Mouse (Mus musculus) ES-Bruce4 (cell line): ENCODE results near the gene Iqgap3. TPM values are rescaled to one million over a fixed set of nuclear protein-coding genes. Genes with fewer than 3 reads are reported as not detected.

ENCODE experiments used
- H3K27ac ChIP-seq: 2 replicates; pipeline ENCODE4 v1.5.1; 2012; ENCODE audit warnings: low read length, inconsistent platforms; ENCODE audit not compliant: insufficient read depth
- H3K27me3 ChIP-seq: 2 replicates; pipeline ENCODE4 v1.6.1; 2012; ENCODE audit warnings: mild to moderate bottlenecking, low read length, inconsistent platforms; ENCODE audit not compliant: control insufficient read depth, poor library complexity, insufficient read depth, severe bottlenecking
- H3K36me3 ChIP-seq: 2 replicates; pipeline ENCODE4 v1.6.1; 2012; ENCODE audit warnings: inconsistent platforms, mild to moderate bottlenecking, low read length, moderate library complexity; ENCODE audit not compliant: control insufficient read depth, poor library complexity, insufficient read depth, severe bottlenecking
- H3K4me1 ChIP-seq: one replicate; pipeline ENCODE4 v1.8.1; 2011; ENCODE audit warnings: low read length; ENCODE audit not compliant: control insufficient read depth, insufficient read depth
- H3K4me3 ChIP-seq: 2 replicates; pipeline ENCODE4 v1.5.1; 2011; ENCODE audit warnings: low read depth, mild to moderate bottlenecking, low read length
- H3K9ac ChIP-seq: 2 replicates; pipeline ENCODE4 v1.6.1; 2012; ENCODE audit warnings: low read depth, mild to moderate bottlenecking, inconsistent platforms; ENCODE audit not compliant: poor library complexity, severe bottlenecking
- H3K9me3 ChIP-seq: replicated peaks from 2 replicates; pipeline ENCODE4 v1.6.1; 2012; ENCODE audit warnings: mild to moderate bottlenecking, low read length, inconsistent platforms; ENCODE audit not compliant: control insufficient read depth, poor library complexity, insufficient read depth, severe bottlenecking
- CTCF ChIP-seq: IDR thresholded peaks from one replicate; pipeline ENCODE4 v1.8.1; 2011; ENCODE audit warnings: low read depth, low read length
- EP300 ChIP-seq: IDR thresholded peaks from 2 replicates; pipeline ENCODE4 v1.6.1; 2011; ENCODE audit warnings: low read depth, low read length; ENCODE audit not compliant: insufficient read depth
- POLR2A ChIP-seq: IDR thresholded peaks from one replicate; pipeline ENCODE4 v1.8.1; 2011; ENCODE audit warnings: low read length; ENCODE audit not compliant: insufficient read depth
- polyA plus RNA-seq: library from polyadenylated mRNA; stranded (reverse); fragments of >200 nt; gene quantifications from 2 replicates; pipeline ENCODE4 v1.2.4, GENCODE M21; 2011; ENCODE audit warnings: low read depth; ENCODE audit not compliant: missing spikeins, insufficient read depth, insufficient read length

The Iqgap3 gene
- polyA plus RNA-seq, 1 experiment, result 30.9 TPM

DNA sequence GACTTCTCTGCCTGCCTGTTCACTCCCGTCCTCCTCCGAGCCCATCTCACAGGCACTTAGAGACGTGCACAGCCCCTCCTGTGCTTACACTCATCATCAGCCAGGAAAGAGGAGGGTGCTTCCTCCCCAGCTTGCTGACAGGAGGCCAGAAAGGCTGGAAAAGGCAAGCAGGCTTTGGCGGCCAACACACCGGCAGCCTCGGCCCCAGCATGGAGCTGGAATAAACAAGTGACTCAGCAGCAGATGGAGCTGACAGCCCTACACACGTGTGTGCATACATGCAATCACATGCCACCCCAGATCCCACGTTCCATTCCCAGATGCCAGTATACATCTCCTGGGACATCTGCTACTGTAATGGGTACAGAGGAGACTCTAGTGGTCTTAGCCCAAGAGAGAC, 80.5 kb downstream of the Iqgap3 start:
- Histone ChIP-seq H3K36me3 (peaks cover 2% of the 10 kb centered on the region; the same call in 1 of the 2 replicates), H3K9ac (no peak overlapping the region)

DNA sequence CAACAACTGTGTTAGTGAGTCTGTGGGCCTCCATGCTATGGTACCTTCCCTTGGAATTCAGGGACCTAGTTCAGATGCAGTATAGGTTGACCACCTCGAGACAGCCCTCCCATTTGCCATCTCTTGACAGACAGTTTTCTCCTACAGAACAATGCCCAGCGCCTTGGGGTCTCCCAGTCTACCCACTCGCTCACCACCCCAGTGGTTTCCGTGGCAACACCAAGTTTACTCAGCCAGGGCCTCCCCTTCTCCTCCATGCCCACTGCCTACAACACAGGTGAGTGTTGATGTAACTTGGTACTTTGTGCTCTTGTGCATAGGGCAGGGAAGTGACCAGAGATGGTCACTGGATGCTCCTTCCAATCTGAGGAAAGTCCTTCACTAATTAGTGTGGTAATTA, 81.0 kb downstream of the Iqgap3 start:
- Histone ChIP-seq H3K9me3 (no peaks in the 10 kb centered on the region), H3K27ac (no peak overlapping the region), H3K27me3 (no peaks in the 10 kb centered on the region), H3K36me3 (peaks cover 2% of the 10 kb centered on the region; the same call in 1 of the 2 replicates), H3K9ac (no peak overlapping the region), H3K4me3 (no peak overlapping the region), H3K4me1 (peaks cover 5% of the 10 kb centered on the region)
- TF ChIP-seq POLR2A, result no peak

More for the DNA sequence above, 80.5 kb downstream of the Iqgap3 start:
- H3K27me3 ChIP-seq, result no peaks in the 10 kb centered on the region
- no peaks in the 10 kb centered on the region for H3K9me3 ChIP-seq
- peaks cover 5% of the 10 kb centered on the region for H3K4me1 ChIP-seq
- TF ChIP-seq EP300 (no peak), POLR2A (no peak), CTCF (no peak)
- H3K27ac ChIP-seq, result no peak overlapping the region
- no peak overlapping the region for H3K4me3 ChIP-seq

DNA sequence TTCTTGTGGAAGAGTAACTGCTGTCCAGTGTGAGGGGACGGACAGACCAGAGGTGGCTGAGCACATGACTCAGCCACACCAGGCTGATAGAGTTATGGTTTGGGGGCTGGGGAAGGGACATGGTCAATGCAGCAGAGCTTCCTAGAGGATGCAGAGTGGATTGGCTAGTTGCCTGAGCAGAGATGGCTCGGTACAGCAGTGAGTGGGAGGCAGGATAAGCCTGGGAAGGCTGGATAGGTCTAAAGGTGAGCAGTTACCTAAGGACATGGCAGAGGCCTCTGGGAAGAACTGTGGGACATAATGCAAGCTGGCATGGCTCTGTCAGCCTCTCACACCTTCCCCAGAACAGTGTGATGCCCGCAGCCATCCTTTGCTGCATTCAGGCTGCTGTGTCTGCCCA, 82.1 kb downstream of the Iqgap3 start:
- H3K9ac ChIP-seq, result no peak overlapping the region
- no peaks in the 10 kb centered on the region for H3K27me3 ChIP-seq
- no peak for TF ChIP-seq EP300
- H3K27ac ChIP-seq, result no peak overlapping the region
- no peak overlapping the region for H3K4me3 ChIP-seq
- peaks cover 2% of the 10 kb centered on the region for H3K4me1 ChIP-seq
- H3K9me3 ChIP-seq, result no peaks in the 10 kb centered on the region
- H3K36me3 ChIP-seq, result peaks cover 2% of the 10 kb centered on the region; the same call in 1 of the 2 replicates

- Histone ChIP-seq H3K4me1 (peaks cover 2% of the 10 kb centered on the region), H3K9me3 (no peaks in the 10 kb centered on the region), H3K9ac (no peak overlapping the region), H3K27ac (no peak overlapping the region), H3K27me3 (no peaks in the 10 kb centered on the region), H3K4me3 (no peak overlapping the region), H3K36me3 (peaks cover 2% of the 10 kb centered on the region; the same call in 1 of the 2 replicates)
- no peak for TF ChIP-seq POLR2A
- no peak for TF ChIP-seq CTCF
- no peak for TF ChIP-seq EP300
Measured at GRCm38 (mm10) chr3:88164263-88164662, 82.5 kb downstream of the Iqgap3 start.

GRCm38 (mm10) chr3:88166056-88166455, 84.3 kb downstream of the Iqgap3 start:
- H3K9me3 ChIP-seq, result no peaks in the 10 kb centered on the region
- no peak overlapping the region for H3K4me3 ChIP-seq
- no peak overlapping the region for H3K27ac ChIP-seq
- no peak overlapping the region for H3K9ac ChIP-seq
- TF ChIP-seq POLR2A (no peak), CTCF (no peak), EP300 (no peak)
- 0 out of 2 replicates have a peak, but pooled peaks cover 2% of the 10 kb centered on the region for H3K36me3 ChIP-seq
- H3K4me1 ChIP-seq, result peaks cover 7% of the 10 kb centered on the region
- no peaks in the 10 kb centered on the region for H3K27me3 ChIP-seq

DNA sequence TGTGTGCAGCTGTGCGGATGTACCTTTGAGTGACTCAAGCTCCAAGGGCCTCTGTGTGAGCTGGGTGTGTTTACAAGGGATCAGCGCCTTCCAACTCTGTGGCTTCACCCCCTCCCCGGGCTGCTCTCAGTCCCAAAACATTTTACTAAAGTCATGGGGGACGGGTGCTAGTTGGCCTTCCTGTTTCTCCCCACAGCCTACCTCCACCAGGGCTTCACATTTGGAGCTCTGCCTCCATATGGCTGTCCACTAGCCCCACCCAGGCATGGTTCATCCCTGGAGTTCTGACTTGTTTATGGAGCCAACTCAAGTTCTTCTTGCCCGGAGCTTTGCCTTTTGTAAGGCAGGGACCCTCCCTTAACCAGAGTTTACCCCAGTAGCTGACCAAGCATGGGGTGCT, 88.6 kb downstream of the Iqgap3 start:
- H3K9ac ChIP-seq, result no peak overlapping the region
- TF ChIP-seq EP300 (no peak), CTCF (no peak), POLR2A (no peak)
- H3K36me3 ChIP-seq, result peaks cover 2% of the 10 kb centered on the region; the same call in 1 of the 2 replicates
- peak overlapping the region; percentile 5; the same call in 1 of the 2 replicates for H3K27ac ChIP-seq
- H3K4me3 ChIP-seq, result no peak overlapping the region
- H3K9me3 ChIP-seq, result no peaks in the 10 kb centered on the region
- H3K4me1 ChIP-seq, result peaks cover 15% of the 10 kb centered on the region
- no peaks in the 10 kb centered on the region for H3K27me3 ChIP-seq

Other genes with a start within 250 kb of the Iqgap3 start
- gene Sh2d2a, start 235.2 kb upstream of the Iqgap3 start, polyA plus RNA-seq, result 0.18 TPM in 1 of 2 replicates, not detected in the other
- gene Prcc, start 196.4 kb upstream of the Iqgap3 start, polyA plus RNA-seq, result 66.9 and 74.2 TPM in 2 replicates
- 508 and 526 TPM in 2 replicates for gene Hdgf, start 175.7 kb upstream of the Iqgap3 start, polyA plus RNA-seq
- 207 and 219 TPM in 2 replicates for gene Mrpl24, start 162.5 kb upstream of the Iqgap3 start, polyA plus RNA-seq
- 64.3 and 68.4 TPM in 2 replicates for gene Isg20l2, start 151.7 kb upstream of the Iqgap3 start, polyA plus RNA-seq
- gene Rrnad1, start 151.3 kb upstream of the Iqgap3 start, polyA plus RNA-seq, result 14.9 and 18.8 TPM in 2 replicates
- gene Crabp2, start 133.3 kb upstream of the Iqgap3 start, polyA plus RNA-seq, result 11.9 and 12.0 TPM in 2 replicates
- gene Nes, start 110.9 kb upstream of the Iqgap3 start, polyA plus RNA-seq, result 34.5 and 36.0 TPM in 2 replicates
- gene Bcan, start 81.7 kb upstream of the Iqgap3 start, polyA plus RNA-seq, result 1.1 TPM in 2 replicates
- gene Hapln2, start 54.4 kb upstream of the Iqgap3 start, polyA plus RNA-seq, result not detected in 2 replicates
- 27.7 and 27.8 TPM in 2 replicates for gene Gpatch4, start 38.9 kb upstream of the Iqgap3 start, polyA plus RNA-seq
- gene Naxe, start 23.5 kb upstream of the Iqgap3 start, polyA plus RNA-seq, result 63.0 and 67.1 TPM in 2 replicates
- not detected in 2 replicates for gene Ttc24, start 3.7 kb upstream of the Iqgap3 start, polyA plus RNA-seq
- gene Mef2d, start 60.4 kb downstream of the Iqgap3 start, polyA plus RNA-seq, result 41.5 and 48.1 TPM in 2 replicates
- 0.82 TPM in 1 of 2 replicates, not detected in the other for gene Rhbg, start 172.7 kb downstream of the Iqgap3 start, polyA plus RNA-seq
- 0.72 and 3.6 TPM in 2 replicates for gene Gm38392, start 205.2 kb downstream of the Iqgap3 start, polyA plus RNA-seq
- gene Tsacc, start 215.0 kb downstream of the Iqgap3 start, polyA plus RNA-seq, result 15.5 and 19.8 TPM in 2 replicates
- 584 and 609 TPM in 2 replicates for gene Cct3, start 215.1 kb downstream of the Iqgap3 start, polyA plus RNA-seq
- gene Glmp, start 243.1 kb downstream of the Iqgap3 start, polyA plus RNA-seq, result 89.0 and 93.3 TPM in 2 replicates